Mouse (Mus musculus): ENCODE measurements at regions not wholly inside any gene's neighbourhood (a gene's known extent, or its start where the extent isn't known, plus 50 kb on each side); places are given as distances from the start of the nearest gene placed in this dataset.

- no peak for DNase-seq (ENCODE audit: low spot score in 2 of 2)
- no peak overlapping the region for H3K27ac ChIP-seq
- no peak for TF ChIP-seq CTCF (conservative IDR thresholded peaks at IDR 0.05)
- no peak overlapping the region for H3K4me3 ChIP-seq
Observed at GRCm38 (mm10) chr3:83663716-83664115, 102.4 kb upstream of the Sfrp2 start.

DNA sequence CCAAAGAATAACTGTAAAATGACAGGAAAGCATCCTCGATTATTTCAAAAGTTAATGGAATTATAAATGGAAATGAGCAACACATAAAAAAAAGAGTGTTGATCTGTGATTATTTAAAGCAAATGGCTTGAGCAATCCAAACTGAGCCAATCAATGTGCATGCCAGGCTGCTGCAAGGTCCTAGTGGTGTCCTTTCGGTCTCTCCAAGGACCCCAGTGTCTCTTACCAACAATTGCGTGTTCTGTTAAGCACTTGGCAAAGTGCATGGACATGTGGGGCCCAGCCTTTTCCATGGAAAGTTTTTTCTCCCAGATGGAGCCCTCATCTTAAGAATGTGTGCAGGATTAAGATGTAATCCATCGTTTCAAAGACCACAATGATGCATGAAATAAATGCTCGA, 90.0 kb upstream of the Sfrp2 start:
- H3K27ac ChIP-seq, result no peak overlapping the region
- H3K4me3 ChIP-seq, result no peak overlapping the region
- no peak for TF ChIP-seq CTCF (conservative IDR thresholded peaks at IDR 0.05)
- no peak for DNase-seq (ENCODE audit: low spot score in 2 of 2)

DNA sequence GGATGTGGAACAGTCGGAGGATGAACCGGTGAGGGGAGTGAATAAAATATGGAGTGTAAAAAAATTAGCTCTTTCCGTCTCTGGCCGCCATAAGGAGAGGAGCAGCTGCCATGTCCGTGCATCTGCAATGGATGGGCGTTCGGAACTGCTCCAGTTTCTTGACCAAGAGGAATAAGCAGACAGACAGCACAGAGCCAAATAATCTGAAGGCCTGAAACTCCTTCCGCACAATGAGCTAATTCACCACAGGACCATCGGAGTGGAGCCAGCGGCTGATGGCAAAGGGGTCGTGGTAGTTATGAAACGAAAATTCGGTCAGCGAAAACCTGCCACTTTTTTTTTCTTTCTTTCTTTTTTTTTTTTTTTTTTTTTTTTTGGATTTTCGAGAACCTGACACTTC, 79.5 kb upstream of the Sfrp2 start:
- Histone ChIP-seq H3K4me3 (no peak overlapping the region), H3K27ac (no peak overlapping the region)
- no peak for TF ChIP-seq CTCF (conservative IDR thresholded peaks at IDR 0.05)
- DNase-seq (ENCODE audit: low spot score in 2 of 2), result no peak

DNA sequence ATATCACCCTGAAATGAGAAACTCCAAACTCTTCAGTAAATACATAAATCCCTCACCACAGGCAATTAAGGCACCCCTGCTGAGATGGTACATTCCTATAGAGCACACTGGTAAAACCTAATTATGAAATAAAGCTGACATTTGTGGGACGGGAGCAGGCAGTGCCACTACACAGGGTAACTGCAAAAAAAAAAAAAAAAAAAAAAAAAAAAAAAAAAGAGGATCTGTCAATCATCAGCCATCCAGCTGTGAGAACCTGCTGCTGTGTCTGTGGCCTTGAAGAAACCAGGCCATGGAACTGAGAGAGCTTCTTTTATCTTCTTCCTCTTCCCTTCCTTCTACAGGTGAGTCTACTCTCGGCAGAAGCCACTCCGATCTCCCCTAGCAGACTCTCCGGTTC, 78.6 kb upstream of the Sfrp2 start:
- TF ChIP-seq CTCF (conservative IDR thresholded peaks at IDR 0.05), result no peak
- DNase-seq (ENCODE audit: low spot score in 2 of 2), result no peak
- no peak overlapping the region for H3K4me3 ChIP-seq
- H3K27ac ChIP-seq, result no peak overlapping the region

DNA sequence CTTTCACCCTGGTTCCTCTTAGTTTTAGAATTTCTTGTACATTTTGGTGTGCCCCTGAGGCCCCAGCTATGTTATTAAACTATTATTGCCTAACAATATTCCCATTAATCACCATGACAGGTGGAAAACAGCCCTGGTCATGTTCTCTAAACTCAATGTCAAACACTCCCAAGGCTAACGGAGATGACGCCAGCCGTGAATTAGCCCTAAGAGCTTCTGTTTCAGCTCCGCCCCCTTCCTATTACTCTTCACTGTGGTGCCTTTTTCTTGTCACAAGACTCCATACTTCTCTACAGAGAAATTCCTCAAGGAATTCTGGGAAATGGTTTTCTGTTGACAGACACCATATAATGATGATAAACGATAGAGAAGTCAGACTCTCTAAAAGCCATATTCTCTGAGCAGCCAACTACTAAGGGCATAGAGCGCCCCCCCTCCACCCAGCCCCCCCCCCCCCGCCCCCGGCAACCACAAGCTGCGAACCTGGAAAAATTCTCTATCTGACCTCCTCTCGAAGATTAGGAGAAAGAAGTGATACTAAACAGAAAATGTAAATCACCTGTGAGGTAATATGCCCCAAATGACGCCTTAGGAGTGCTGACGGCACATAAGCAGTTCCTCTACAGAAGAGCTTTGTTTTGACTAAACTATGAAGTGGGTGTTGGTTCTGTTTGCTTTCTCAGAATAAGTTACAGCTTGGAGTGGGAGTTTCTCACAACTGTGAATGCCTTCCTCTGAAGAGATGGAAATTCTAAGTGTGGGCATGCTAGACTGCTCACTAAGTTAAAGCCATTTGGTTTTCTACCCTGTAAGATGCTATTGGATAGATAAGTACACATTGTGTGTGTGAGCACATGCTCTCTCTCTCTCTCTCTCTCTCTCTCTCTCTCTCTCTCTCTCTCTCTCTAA, 76.8 kb upstream of the Sfrp2 start:
- Histone ChIP-seq H3K27ac (no peak overlapping the region), H3K4me3 (no peak overlapping the region)
- TF ChIP-seq CTCF (conservative IDR thresholded peaks at IDR 0.05), result no peak
- peak in 1 of 2 experiments; percentile 22 for DNase-seq (ENCODE audit: low spot score in 2 of 2)

GRCm38 (mm10) chr3:83694505-83694904, 71.6 kb upstream of the Sfrp2 start:
- Histone ChIP-seq H3K27ac (no peak overlapping the region), H3K4me3 (no peak overlapping the region)
- DNase-seq (ENCODE audit: low spot score in 2 of 2), result no peak
- TF ChIP-seq CTCF (conservative IDR thresholded peaks at IDR 0.05), result no peak

- TF ChIP-seq CTCF (conservative IDR thresholded peaks at IDR 0.05), result no peak
- DNase-seq (ENCODE audit: low spot score in 2 of 2), result no peak
- no peak overlapping the region for H3K27ac ChIP-seq
- no peak overlapping the region for H3K4me3 ChIP-seq
Observed at GRCm38 (mm10) chr3:83699751-83700150, 66.4 kb upstream of the Sfrp2 start.

GRCm38 (mm10) chr3:83701075-83701474, 65.0 kb upstream of the Sfrp2 start:
- peak in 1 of 2 experiments; percentile 43 for DNase-seq (ENCODE audit: low spot score in 2 of 2)
- H3K27ac ChIP-seq, result no peak overlapping the region
- peak; percentile 83 for TF ChIP-seq CTCF (conservative IDR thresholded peaks at IDR 0.05)
- H3K4me3 ChIP-seq, result no peak overlapping the region

- H3K27ac ChIP-seq, result no peak overlapping the region
- no peak for TF ChIP-seq CTCF (conservative IDR thresholded peaks at IDR 0.05)
- no peak overlapping the region for H3K4me3 ChIP-seq
- DNase-seq (ENCODE audit: low spot score in 2 of 2), result no peak
Observed at GRCm38 (mm10) chr3:83704559-83704958, 61.6 kb upstream of the Sfrp2 start.

DNA sequence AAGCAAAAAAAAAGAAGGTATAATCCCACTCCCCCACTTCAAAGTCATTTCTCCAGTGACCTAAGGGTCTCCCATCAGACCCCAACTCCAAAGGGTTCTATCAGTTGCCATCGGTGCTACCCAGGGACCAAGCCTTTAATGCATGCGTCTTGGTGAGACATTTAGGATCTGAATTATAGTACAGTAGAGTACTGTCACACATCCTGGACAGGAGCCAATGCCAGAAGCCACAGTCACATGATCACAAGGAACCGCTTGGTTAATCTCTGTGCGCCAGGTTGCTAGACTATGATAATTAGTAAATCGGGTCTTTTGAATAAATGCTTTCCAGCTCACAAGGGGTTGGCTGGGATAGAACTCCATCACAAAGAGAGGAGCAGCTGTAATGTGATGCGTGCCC, 60.9 kb upstream of the Sfrp2 start:
- no peak overlapping the region for H3K27ac ChIP-seq
- no peak for DNase-seq (ENCODE audit: low spot score in 2 of 2)
- H3K4me3 ChIP-seq, result no peak overlapping the region
- TF ChIP-seq CTCF (conservative IDR thresholded peaks at IDR 0.05), result no peak

DNA sequence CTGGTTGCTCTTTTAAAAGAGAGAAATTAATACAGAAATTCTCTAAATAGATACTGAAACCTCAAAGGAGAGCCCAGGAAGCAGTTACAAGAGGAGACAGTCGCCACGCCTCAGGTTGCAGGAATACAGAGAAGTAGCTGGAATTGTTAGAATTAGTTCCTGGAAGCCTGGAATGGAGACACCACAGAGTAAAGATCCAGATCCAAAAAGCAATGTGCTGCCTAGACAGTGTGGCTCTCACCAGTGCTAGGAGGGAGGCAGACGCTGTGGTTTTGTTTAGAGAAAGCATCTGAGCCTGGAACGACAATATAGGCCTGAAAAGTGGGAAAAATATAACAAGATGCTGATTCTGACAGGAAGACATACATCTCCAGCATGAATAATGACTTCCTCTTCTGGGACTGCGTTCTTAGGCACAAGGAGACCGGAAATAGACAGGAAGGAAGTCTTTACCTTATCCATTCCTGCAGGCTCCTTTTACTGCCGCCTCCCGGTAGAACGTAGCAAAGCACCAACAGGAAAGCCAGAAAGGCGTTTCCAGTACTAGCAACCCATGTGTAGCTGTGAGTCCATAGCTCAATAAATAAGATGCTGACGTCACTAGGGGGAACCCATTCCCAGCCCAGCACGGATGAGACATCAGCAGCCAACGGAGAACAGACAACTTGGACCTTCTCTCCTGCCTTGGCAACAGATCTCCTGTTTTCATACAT, 59.4 kb upstream of the Sfrp2 start:
- DNase-seq (ENCODE audit: low spot score in 2 of 2), result no peak
- Histone ChIP-seq H3K27ac (no peak overlapping the region), H3K4me3 (no peak overlapping the region)
- peak; percentile 37; the same call in 1 of the 2 replicates for TF ChIP-seq CTCF (conservative IDR thresholded peaks at IDR 0.05)

DNA sequence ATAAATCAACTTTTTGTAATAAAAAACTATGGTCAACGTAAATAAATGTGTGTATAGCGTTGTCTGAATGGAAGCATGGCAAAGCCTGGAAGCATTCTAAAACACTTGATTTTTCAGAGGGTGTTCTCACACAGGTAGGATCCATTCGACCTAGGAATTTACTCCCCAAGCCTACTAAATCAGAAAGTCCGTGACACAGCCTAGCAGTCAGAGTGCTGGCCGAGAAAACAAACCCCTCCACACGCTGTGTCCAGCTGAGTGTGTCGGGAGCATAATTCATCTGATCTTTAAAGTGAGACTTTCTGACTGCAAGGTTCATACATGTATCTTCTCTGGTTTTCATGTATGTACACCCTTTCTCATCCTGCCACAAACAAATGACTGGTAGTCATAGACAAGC, 58.8 kb upstream of the Sfrp2 start:
- DNase-seq (ENCODE audit: low spot score in 2 of 2), result no peak
- Histone ChIP-seq H3K4me3 (no peak overlapping the region), H3K27ac (no peak overlapping the region)
- TF ChIP-seq CTCF (conservative IDR thresholded peaks at IDR 0.05), result no peak

DNA sequence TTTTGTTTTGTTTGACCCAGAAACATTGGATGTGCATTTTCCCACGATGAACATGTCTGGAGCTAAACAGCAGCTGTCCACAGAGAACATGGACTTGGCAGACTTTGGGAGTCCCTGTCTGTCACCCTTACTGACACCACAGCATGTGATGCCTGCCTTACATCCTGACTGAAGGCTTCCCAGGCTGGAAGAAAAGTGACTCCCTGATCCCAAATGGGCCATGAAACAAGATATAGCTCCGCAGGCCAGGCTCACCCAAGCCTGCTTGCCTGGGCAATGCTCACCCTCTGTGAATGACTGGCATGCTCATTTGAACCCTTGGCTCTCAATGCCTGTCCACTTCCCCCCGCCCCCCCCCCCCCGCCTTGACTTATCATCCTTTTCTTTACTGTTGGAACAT, 57.1 kb upstream of the Sfrp2 start:
- no peak for TF ChIP-seq CTCF (conservative IDR thresholded peaks at IDR 0.05)
- DNase-seq (ENCODE audit: low spot score in 2 of 2), result no peak
- H3K4me3 ChIP-seq, result no peak overlapping the region
- H3K27ac ChIP-seq, result no peak overlapping the region

GRCm38 (mm10) chr3:83709531-83709930, 56.6 kb upstream of the Sfrp2 start:
- DNase-seq (ENCODE audit: low spot score in 2 of 2), result no peak
- no peak overlapping the region for H3K27ac ChIP-seq
- no peak overlapping the region for H3K4me3 ChIP-seq
- no peak for TF ChIP-seq CTCF (conservative IDR thresholded peaks at IDR 0.05)
